Mouse (Mus musculus) adrenal gland, postnatal 10 days (tissue): ENCODE data around the gene Slc24a3. TPM values are rescaled to one million over a fixed set of nuclear protein-coding genes. Genes with fewer than 3 reads are reported as not detected.

Experiments used
- DNase-seq: peaks from one replicate; pipeline ENCODE4 v3.0.0; 2021; ENCODE audit warnings: mixed read lengths
- total RNA-seq, 2 experiments: library from RNA; stranded (reverse); gene quantifications; 2 replicates each; pipeline ENCODE4 v1.2.3; 2021

Slc24a3 gene
- total RNA-seq, 2 experiments from 2014 or later: 36.7 to 37.2 TPM

DNA sequence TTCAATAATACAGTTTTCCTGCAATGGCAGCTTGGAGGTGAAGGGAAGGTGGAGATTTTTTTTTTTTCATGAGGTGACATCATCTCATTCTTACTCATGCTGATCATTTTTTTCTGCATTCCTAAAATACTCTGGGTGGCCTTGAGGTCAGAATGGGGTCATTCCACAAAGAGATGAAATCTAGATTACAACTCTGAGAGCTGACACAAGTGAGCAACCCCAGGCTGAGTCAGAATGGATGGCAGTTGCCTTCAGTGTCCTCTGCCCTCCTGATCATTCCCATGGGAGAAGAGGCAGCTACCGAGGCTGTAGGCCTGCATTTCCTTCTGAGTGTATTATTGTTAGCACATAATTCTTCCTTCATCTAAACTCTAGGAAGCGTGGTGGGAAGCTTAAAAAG, 116.2 kb downstream of the Slc24a3 start:
- peak; percentile 50 for DNase-seq

DNA sequence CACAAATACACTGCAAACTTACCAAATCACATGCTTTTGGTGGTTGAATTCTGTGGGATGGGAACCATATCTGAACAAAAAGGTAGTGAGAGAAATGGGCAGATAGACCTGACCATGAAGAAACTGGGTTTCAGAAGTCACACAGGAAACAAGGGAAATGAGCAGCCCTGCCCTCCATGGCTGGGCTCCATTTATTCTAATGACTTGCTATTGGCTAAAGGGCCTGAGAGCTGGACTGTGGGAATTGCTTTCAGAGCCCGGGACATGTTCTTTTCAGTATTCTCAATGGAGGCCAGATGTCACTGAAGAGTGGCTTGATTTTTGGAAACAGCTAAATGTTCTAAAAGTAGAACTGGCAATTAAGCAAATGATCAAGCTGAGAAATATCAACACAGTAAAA, 120.9 kb downstream of the Slc24a3 start:
- peak; percentile 47 for DNase-seq

- no peak for DNase-seq
Observed at GRCm38 (mm10) chr2:145291473-145291872, 123.9 kb downstream of the Slc24a3 start.

DNA sequence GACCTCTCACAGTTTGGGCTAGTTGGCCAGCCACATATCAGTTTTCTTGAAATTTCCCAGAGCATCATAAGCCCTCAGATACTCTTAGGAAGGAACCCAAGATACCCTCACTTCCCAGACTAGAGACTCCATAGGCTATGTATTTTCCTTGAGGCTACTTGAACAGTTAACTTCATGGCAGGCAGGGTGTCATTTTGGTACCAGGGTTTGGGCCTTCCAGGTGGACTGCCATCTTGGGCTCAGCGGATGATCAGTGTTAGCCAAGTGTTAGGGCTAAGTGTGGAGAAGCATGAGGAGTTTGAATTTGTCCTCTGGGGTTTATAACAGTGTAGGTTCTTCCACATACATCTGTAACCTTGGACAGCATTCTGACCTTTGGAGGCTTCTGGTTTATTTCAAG, 124.6 kb downstream of the Slc24a3 start:
- no peak for DNase-seq

GRCm38 (mm10) chr2:145292816-145293215, 125.3 kb downstream of the Slc24a3 start:
- DNase-seq: no peak

GRCm38 (mm10) chr2:145296906-145297305, 129.4 kb downstream of the Slc24a3 start:
- no peak for DNase-seq

GRCm38 (mm10) chr2:145299914-145300699, 132.6 kb downstream of the Slc24a3 start:
- DNase-seq: no peak

DNA sequence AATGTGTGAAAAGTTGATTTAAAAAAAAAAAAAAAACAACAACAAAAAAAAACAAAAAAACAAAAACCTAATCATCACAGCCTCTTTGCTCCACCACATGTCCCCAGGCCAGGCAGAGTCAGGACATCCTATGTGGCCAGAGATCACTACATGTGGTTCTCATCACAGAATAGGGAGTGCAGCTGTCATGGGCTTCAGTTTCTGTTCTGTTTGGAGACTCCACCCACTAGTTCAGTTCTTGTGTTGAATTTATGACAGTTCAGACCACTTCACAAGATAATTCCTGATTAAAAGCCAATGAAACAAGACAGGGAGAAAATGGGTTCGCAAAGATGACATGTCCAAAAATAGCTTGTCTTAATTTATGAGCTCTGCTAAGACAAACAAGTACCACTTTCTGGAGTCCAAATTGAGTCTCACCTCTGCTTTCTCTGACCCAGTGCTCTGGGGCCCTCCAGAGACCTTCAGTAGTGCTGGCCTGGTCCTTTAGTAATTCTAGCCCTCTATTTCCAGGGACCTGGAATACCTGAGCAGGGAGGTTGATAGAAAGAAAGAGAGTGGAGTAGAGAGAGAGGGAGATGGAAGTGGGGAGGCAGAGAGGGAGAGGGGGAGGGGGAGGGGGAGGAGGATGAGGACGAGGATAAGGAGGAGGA, 139.8 kb downstream of the Slc24a3 start:
- DNase-seq: no peak

DNA sequence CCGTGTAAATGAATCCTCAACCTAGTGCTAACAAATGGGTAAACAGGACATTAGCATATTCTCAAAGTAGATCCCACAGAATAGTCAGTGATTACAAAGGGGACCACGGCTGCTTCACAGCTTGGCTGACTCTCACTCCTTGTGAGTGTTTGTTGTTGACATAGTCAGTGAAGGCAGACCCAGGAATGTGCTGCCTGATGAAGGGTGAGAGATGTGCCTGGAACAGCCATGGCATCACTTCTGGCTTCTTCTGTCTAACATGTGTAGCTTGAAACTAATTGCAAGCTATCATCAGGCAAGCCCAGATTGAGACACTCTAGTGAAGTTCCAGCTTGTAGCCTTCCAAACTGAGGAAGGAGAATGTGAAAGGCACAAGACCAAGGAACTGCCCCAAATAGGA, 151.4 kb downstream of the Slc24a3 start:
- no peak for DNase-seq

- DNase-seq: no peak
Observed at GRCm38 (mm10) chr2:145321287-145321686, 153.7 kb downstream of the Slc24a3 start.

GRCm38 (mm10) chr2:145321755-145322154, 154.2 kb downstream of the Slc24a3 start:
- DNase-seq: no peak

GRCm38 (mm10) chr2:145324477-145324876, 156.9 kb downstream of the Slc24a3 start:
- no peak for DNase-seq

DNA sequence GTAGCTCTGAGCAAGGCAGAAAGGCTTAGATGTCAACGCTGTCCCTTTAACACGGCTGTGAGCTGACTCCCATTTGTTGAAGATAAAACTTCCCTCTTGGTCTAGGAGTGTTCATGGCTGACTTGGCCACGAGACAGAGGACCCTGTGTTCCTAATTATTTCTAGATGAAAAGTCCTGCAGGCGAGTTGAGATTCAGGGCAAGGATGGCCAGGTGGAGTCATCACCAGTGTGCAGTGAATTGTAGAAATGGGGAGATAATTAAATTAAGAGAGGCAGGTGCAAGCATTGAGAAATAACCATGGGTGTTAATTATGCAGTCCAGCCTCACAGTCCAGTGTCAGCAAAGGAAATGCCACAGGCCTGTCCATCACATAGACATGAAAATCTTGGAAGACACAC, 158.3 kb downstream of the Slc24a3 start:
- no peak for DNase-seq

DNA sequence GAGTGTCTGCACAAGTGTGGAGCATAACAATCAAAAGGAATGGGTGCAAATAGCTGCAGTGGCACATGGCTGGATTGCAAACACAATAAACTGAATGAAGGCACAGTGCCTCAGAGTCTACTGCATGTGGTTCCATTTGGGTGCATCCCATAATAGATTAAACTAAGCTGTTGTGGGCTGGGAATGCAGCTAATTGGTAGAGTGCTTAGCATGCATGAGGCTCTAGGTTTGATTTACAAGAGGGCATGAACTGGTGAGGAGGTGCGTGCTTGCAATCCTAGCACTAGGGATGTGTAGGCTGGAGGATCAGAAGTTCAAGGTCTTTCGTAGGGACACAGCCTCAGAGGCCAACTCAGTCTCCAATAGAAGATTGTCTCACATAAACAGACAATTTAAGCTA, 159.0 kb downstream of the Slc24a3 start:
- DNase-seq: no peak

DNA sequence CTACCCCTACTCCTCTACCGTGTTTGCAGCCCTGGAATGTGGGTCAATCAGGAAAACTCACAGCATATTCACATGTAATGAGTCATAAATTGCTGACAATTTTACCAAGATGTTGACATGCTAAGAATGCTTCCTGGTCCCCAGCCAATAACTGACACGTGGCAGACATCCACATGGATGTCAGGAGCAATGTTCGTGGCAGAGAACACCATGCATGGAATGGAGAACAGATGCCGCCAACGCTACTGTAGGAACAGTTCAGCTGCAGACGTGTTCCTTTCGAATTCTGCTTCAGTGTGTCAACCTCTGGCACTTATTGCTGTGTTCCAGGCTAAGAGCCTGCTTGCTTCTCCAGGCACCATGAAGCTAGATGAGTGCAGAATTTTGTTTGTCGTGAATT, 162.2 kb downstream of the Slc24a3 start:
- DNase-seq: no peak

DNA sequence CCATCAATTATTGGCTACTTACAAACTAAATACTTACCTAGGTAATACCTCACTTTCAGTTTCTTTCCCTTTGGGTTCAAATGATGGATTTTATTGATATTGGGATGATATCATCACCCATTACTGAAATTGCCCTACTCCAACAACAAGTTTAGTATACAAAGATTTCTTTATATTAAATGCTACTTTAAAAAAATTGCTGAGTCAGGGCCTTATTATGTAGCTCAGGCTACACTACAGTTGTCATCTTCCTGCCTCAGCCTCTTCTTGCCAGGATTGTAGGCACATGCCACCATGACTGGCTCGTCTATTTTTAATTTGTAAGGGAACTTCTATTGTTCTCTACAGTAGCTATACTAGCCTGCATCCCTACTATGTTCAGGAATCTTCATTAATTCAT, 164.0 kb downstream of the Slc24a3 start:
- no peak for DNase-seq

DNA sequence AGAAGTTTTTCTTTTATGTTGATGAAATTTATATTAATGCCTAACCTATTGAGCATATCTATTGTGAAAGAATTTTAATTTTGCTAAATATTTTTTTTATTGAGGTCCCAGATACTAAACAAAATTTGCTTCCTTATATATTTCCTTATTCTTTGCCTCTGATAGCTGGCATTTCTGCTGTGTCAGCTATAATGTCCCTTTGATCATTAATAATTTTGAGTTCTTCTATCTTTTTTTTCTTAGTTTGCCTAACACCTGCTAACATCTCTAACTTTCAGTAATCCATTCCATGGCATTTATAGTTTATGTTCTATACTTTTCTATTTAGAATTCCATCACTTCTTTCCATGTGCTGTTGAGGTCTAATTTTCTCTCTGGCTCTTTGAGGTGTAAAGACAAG, 165.9 kb downstream of the Slc24a3 start:
- no peak for DNase-seq

DNA sequence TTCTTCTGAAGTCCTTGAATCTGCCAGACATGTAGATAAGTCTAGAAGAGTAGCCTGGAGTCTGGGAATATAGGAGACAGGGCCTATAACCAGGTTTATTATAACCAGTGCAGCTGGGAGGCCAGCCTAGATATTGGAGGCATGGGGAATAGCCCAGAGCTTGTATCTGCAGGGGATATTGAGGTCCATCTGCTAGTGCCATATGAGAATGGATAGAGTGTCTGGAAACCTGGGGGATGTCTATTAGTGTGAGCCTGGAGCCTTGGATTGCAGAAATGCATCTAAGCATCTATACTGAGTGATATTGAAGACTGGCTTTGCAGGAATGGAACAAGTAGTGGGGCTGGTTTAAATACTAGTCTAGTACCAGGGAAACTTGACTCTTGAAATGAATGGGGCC, 168.9 kb downstream of the Slc24a3 start:
- DNase-seq: no peak

GRCm38 (mm10) chr2:145340816-145341215, 173.3 kb downstream of the Slc24a3 start:
- no peak for DNase-seq

DNA sequence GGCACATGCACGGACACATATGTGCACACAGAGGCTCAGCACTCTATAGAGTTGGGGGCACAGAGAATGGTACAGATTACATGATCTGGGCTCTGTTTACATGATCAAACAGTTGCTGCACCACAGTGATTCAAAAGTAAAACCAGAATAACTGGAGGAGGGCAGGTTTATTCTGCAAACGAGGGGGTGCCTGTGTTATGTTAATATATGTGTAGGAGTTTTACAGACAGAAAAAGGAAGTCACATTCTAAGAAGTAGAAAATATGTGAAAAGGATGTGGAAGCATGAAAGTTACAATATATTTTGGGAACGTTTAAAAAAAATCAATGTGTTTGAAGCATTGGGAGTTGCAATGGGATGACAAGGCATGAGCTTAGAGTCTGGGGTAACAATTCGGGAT, 175.4 kb downstream of the Slc24a3 start:
- DNase-seq: no peak

DNA sequence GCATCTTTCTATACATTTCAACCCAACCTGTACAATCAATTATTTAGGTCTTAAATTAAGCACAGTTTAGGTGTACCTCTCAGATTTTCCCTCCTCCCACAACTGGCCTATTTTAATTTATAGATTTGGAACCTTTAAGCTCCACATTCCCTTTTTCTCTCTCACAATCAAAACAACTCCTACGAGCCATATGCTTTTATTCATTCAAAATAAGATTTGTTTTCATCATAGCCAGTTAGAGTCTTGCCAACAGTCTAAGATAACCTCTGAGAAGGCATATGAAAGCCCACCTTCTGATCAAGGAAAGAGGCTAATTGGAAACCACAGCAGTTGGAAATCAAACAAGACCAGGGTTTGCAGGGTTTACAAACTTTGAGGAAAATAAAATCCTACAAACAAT, 177.0 kb downstream of the Slc24a3 start:
- DNase-seq: no peak

DNA sequence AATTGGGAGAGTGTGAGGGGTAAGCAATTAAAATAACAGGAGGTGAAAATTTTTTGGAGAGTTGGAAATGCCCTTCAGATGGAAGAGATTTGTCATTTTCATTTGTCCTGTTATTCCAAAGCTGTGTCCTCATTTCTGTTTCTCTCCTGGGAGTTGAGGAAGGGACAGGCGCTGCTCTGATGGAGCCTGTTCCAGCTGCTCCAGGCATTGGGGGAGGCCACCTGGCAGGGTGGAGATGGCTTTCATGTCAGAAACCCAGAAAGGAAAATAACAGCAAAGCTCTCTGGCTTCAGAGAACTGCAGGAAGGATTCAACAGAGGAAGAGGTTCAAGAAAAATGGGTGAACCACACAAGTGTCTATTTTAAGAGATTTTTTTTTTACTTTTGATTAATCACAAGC, 186.2 kb downstream of the Slc24a3 start:
- no peak for DNase-seq

DNA sequence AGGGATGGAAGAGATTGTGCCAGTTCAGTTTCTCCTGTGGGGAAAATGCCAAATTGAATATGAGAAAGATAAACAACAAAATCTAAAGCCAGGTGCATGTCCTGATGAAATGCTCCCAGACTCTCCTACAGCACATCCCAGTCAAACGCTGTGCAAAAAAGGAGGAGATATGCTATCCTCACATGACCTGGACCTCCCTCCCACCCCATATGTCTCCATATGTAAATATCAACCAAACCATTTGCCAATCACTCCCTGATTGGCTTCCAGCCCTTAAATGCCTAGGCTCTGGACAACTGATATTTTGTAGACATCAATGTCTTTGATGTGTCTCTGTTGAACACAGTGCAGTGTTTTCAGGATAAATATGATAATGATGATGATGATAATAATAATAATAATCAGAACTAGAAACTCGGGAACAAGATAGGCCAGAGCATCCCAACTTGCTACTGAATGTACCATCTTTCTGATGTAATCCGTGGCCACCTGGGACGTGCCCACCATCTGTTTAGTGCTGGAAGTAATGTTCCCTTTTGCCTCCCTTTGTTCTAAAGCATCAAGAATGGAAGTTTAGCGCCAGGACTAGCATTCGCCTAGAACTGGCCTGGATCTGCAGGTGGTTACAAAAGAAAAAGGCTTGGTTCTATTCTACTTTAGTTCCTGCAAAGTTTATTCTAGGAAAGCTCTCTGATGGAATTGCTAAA, 190.8 kb downstream of the Slc24a3 start:
- DNase-seq: no peak
